Mouse (Mus musculus): ENCODE data around the gene Ndufb7. TPM values are rescaled to one million over a fixed set of nuclear protein-coding genes. Genes with fewer than 3 reads are reported as not detected.
A peak's percentile ranks its signal among the peaks of the same experiment; 100 is the strongest.
"Not testable (repeated sequence)": the region's sequence is repeated elsewhere in the genome, so short reads cannot be mapped to it uniquely, and the experiment has no call there.

Gene Ndufb7
- polyA plus RNA-seq, 1 experiment from 2014 or later: 344 TPM

DNA sequence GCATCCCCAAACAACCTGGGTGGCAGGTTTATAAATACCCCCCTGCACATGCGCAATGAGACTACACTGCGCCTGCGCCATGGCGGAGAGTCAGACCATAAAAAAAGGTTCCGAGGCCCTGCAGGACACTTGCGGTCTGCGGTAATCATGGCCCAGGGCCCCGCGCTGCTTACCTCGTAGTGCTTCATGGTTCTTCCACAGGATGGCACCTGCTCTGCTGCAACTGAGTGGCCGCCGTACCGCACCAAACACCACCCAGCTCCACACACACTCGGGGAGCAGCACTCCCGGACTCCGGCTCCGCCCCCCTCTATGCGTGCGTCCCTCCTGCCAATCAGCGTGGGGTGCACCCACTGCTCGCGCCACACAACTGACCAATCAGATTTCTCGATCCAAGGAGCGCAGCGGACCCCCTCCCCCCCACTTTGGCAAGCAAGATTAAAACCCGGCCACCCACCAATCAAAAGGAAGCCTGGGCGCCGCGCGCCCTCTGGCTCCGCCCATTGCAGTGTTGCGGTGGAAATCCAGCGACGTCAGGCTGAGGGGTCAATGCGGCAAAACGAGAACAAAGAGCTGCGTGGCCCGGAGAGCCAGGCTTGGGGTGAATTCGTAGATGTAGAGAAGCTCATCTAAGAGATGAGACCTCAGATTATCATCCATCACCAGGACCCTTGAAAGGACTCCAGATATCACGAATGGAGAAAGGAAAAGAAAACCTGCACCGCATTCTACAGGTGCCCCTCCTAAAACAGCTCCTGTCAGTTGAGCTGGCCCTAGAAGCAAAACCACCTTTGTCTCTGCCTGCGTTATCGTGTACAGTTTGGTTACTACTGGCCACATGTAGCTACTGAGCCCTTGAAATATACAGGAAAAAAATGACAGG, 27.9 kb downstream of the Ndufb7 start:
- no peaks in the 10 kb centered on the region for H3K9me3 ChIP-seq (replicated peaks)
- H3K27ac ChIP-seq: peak overlapping the region; percentile 90
- H3K4me1 ChIP-seq: peaks cover 35% of the 10 kb centered on the region

GRCm38 (mm10) chr8:83595050-83595345, 28.5 kb downstream of the Ndufb7 start:
- 59% methylated on average over 3 of the region's 3 CpGs for WGBS
- H3K9me3 ChIP-seq (replicated peaks); ATAC-seq (replicated peaks; ENCODE audit: low FRiP score); H3K36me3 ChIP-seq; H3K27me3 ChIP-seq: not testable (repeated sequence)
- Histone ChIP-seq H3K4me2 (peak overlapping the region; percentile 84), H3K27ac (peak overlapping the region; percentile 90), H3K9ac (peak overlapping the region; percentile 71), H3K4me1 (peaks cover 34% of the 10 kb centered on the region), H3K4me3 (replicated peaks) (peak overlapping the region; percentile 61)

More for the DNA sequence above, 27.9 kb downstream of the Ndufb7 start:
- WGBS: under 1% methylated on average over 43 of the region's 43 CpGs
- Histone ChIP-seq H3K27me3 (no peaks in the 10 kb centered on the region), H3K9ac (peak overlapping the region; percentile 71), H3K4me3 (replicated peaks) (peak overlapping the region; percentile 61), H3K36me3 (peaks cover 10% of the 10 kb centered on the region; the same call in 1 of the 2 replicates), H3K4me2 (peak overlapping the region; percentile 84)
- peak; percentile 99 for ATAC-seq (replicated peaks; ENCODE audit: low FRiP score)

DNA sequence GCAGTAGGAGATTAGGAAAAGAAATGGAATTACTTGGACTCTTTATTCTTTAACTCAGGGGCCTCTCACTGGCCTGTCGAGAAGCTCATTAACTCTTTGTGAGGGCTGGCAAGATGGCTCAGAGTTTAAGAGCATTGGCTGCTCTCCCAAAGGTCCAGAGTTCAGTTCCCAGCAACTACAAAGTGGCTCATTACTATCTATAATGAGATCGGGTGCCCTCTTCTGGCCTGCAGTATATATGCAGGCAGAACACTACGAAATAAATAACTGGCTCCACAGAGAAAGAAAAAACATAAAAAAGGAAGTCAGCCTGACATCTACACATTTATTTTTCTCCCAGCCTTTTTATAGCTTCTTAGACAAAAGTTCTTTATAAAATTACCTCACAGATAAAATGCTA, 29.9 kb downstream of the Ndufb7 start:
- Histone ChIP-seq H3K27me3 (no peaks in the 10 kb centered on the region), H3K9ac (no peak overlapping the region), H3K36me3 (peaks cover 2% of the 10 kb centered on the region; the same call in 1 of the 2 replicates), H3K27ac (no peak overlapping the region), H3K9me3 (replicated peaks) (no peaks in the 10 kb centered on the region), H3K4me2 (no peak overlapping the region), H3K4me3 (replicated peaks) (no peak overlapping the region), H3K4me1 (peaks cover 24% of the 10 kb centered on the region)
- 23% methylated on average over 3 of the region's 3 CpGs for WGBS
- ATAC-seq (replicated peaks; ENCODE audit: low FRiP score): no peak

- Histone ChIP-seq H3K4me3 (replicated peaks) (no peak overlapping the region), H3K27me3 (no peaks in the 10 kb centered on the region), H3K36me3 (no peaks in the 10 kb centered on the region), H3K4me2 (no peak overlapping the region), H3K9me3 (replicated peaks) (no peaks in the 10 kb centered on the region), H3K4me1 (peaks cover 8% of the 10 kb centered on the region), H3K27ac (no peak overlapping the region), H3K9ac (no peak overlapping the region)
- WGBS: 0% methylated on average over 1 of the region's 1 CpGs
- ATAC-seq (replicated peaks; ENCODE audit: low FRiP score): no peak
Measured at GRCm38 (mm10) chr8:83598146-83598545, 31.7 kb downstream of the Ndufb7 start.

GRCm38 (mm10) chr8:83599814-83600213, 33.3 kb downstream of the Ndufb7 start:
- no peaks in the 10 kb centered on the region for H3K27me3 ChIP-seq
- no peak for ATAC-seq (replicated peaks; ENCODE audit: low FRiP score)
- no peaks in the 10 kb centered on the region for H3K9me3 ChIP-seq (replicated peaks)
- H3K4me2 ChIP-seq: no peak overlapping the region
- H3K9ac ChIP-seq: no peak overlapping the region
- no peaks in the 10 kb centered on the region; the same call in 1 of the 2 replicates for H3K36me3 ChIP-seq
- no peak overlapping the region for H3K27ac ChIP-seq
- no peak overlapping the region for H3K4me3 ChIP-seq (replicated peaks)
- peaks cover 3% of the 10 kb centered on the region; the same call in 1 of the 2 replicates for H3K4me1 ChIP-seq

- Histone ChIP-seq H3K27ac (no peak overlapping the region), H3K4me2 (no peak overlapping the region)
- 68% methylated on average over 2 of the region's 2 CpGs for WGBS
Measured at GRCm38 (mm10) chr8:83602650-83603029, 36.2 kb downstream of the Ndufb7 start.

DNA sequence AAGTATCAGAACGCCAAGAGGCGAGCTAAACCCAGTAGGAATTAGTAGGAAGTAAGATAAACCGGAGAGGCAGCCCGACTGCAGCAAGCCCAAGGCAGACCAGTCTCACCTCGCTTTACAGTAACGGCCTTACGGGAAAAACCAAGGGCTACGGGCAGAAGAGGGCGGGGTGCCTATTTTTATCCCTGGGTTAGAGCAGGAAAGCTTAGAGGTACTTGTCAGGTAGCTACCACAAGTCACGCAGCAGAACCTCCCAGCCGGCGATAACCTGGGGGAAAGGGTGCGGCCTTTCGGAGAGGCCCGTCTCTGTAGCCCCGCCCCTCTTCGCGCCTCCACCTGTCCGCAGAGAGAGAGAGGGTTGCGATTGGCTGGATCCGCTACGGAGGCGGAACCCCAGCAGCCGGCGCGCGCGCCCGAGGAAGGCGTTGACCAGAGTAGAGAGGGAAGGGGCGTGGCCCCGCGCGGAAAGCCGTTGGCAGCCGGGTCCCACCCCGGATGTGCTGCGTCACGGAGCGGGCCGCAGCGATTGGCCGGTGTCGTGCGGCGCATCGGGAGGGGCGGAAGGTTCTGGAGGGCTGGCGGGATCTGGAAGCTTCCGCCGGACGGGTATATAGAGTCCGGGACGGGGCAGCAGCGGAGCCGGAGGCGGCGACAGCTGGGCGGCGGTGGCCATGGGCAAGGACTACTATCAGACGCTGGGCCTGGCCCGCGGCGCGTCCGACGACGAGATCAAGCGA, 41.4 kb downstream of the Ndufb7 start, which contains the start of the genes Tecr and Dnajb1:
Gene Tecr, minus strand, starts transcription at position 311 of the 737 bp plus-strand sequence.
Gene Dnajb1, plus strand, starts transcription at position 533 of the 737 bp plus-strand sequence.
- Histone ChIP-seq H3K4me1 (peaks cover 26% of the 10 kb centered on the region), H3K4me3 (replicated peaks) (peak within 1 kb of the TSS; percentile 78), H3K36me3 (peaks cover 30% of the 10 kb centered on the region), H3K4me2 (peak within 1 kb of the TSS; percentile 73), H3K27me3 (no peaks in the 10 kb centered on the region), H3K27ac (peak within 1 kb of the TSS; percentile 98), H3K9me3 (replicated peaks) (no peaks in the 10 kb centered on the region), H3K9ac (peak within 1 kb of the TSS; percentile 78)
- under 1% methylated on average over 68 of the region's 69 CpGs for WGBS
- peak; percentile 96 for ATAC-seq (replicated peaks; ENCODE audit: low FRiP score)

More at GRCm38 (mm10) chr8:83602650-83603029, 36.2 kb downstream of the Ndufb7 start:
- Histone ChIP-seq H3K27me3 (no peaks in the 10 kb centered on the region), H3K9me3 (replicated peaks) (no peaks in the 10 kb centered on the region), H3K9ac (no peak overlapping the region), H3K36me3 (no peaks in the 10 kb centered on the region; the same call in 1 of the 2 replicates), H3K4me1 (peaks cover 7% of the 10 kb centered on the region; the same call in 1 of the 2 replicates), H3K4me3 (replicated peaks) (no peak overlapping the region)
- ATAC-seq (replicated peaks; ENCODE audit: low FRiP score): no peak

- peak overlapping the region; percentile 73 for H3K4me2 ChIP-seq
- peaks cover 36% of the 10 kb centered on the region for H3K36me3 ChIP-seq
- no peaks in the 10 kb centered on the region for H3K9me3 ChIP-seq (replicated peaks)
- peak overlapping the region; percentile 98 for H3K27ac ChIP-seq
- H3K9ac ChIP-seq: peak overlapping the region; percentile 78
- H3K4me1 ChIP-seq: peaks cover 26% of the 10 kb centered on the region
- peak overlapping the region; percentile 78 for H3K4me3 ChIP-seq (replicated peaks)
- no peaks in the 10 kb centered on the region for H3K27me3 ChIP-seq
- 1% methylated on average over 51 of the region's 51 CpGs for WGBS
- peak; percentile 84 for ATAC-seq (replicated peaks; ENCODE audit: low FRiP score)
Measured at GRCm38 (mm10) chr8:83608398-83608829, 41.9 kb downstream of the Ndufb7 start.

DNA sequence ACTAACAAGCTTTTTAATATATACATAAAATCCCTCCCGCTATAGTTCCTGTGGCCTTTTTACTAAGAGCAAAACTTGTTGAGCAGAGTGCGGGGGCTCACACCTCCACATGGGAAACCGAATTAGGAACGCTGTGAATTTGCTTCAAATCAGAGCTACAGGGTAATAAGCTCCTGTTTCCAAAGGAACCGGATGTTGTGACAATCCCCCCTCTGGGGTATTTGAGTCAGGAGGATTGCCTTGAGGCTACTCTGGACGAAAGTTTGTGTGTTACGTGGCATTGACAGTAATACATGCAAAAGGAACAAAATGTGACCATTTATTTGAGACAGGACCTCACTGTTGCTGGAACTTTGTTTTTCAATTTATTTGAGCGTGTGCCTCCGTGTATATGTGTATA, 42.6 kb downstream of the Ndufb7 start:
- H3K4me2 ChIP-seq: peak overlapping the region; percentile 73
- H3K36me3 ChIP-seq: peaks cover 43% of the 10 kb centered on the region
- peak overlapping the region; percentile 98 for H3K27ac ChIP-seq
- H3K9me3 ChIP-seq (replicated peaks): no peaks in the 10 kb centered on the region
- peaks cover 26% of the 10 kb centered on the region for H3K4me1 ChIP-seq
- ATAC-seq (replicated peaks; ENCODE audit: low FRiP score): no peak
- peak overlapping the region; percentile 78 for H3K9ac ChIP-seq
- WGBS: 21% methylated on average over 9 of the region's 9 CpGs
- H3K4me3 ChIP-seq (replicated peaks): peak overlapping the region; percentile 78
- H3K27me3 ChIP-seq: no peaks in the 10 kb centered on the region

GRCm38 (mm10) chr8:83609547-83610180, 43.2 kb downstream of the Ndufb7 start:
- peak overlapping the region; percentile 78 for H3K9ac ChIP-seq
- no peak overlapping the region for H3K27ac ChIP-seq
- H3K36me3 ChIP-seq: peaks cover 47% of the 10 kb centered on the region
- H3K4me2 ChIP-seq: peak overlapping the region; percentile 73
- H3K9me3 ChIP-seq (replicated peaks): no peaks in the 10 kb centered on the region
- peak overlapping the region; percentile 78 for H3K4me3 ChIP-seq (replicated peaks)
- H3K27me3 ChIP-seq: no peaks in the 10 kb centered on the region
- no peak for ATAC-seq (replicated peaks; ENCODE audit: low FRiP score)
- 91% methylated on average over 10 of the region's 10 CpGs for WGBS
- peaks cover 26% of the 10 kb centered on the region for H3K4me1 ChIP-seq

DNA sequence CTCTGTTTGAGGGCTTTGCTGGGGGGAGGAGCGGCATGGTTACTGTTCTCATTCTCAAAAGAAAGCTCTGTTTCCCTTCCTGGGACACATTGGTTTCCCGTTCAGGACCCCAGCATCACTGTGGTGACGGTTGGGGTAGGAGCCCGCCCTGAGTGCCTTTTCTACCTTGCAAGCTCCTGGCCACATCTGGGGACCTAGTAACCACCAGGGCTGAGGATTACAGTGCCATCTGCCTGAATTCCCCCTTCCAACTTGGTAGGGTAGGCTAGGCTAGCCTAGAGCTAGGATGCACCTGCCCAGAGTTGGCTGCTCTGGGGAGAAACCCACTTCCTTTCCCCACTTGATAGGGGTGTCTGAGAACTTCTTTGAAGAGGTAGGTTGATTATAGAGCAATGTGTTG, 45.5 kb downstream of the Ndufb7 start:
- Histone ChIP-seq H3K27me3 (no peaks in the 10 kb centered on the region), H3K4me1 (peaks cover 24% of the 10 kb centered on the region), H3K27ac (no peak overlapping the region), H3K9me3 (replicated peaks) (no peaks in the 10 kb centered on the region), H3K9ac (no peak overlapping the region), H3K4me2 (no peak overlapping the region), H3K4me3 (replicated peaks) (no peak overlapping the region), H3K36me3 (peaks cover 47% of the 10 kb centered on the region)
- no peak for ATAC-seq (replicated peaks; ENCODE audit: low FRiP score)
- WGBS: over 99% methylated on average over 4 of the region's 4 CpGs
